Mouse (Mus musculus) megakaryocyte-erythroid progenitor cell, adult 5 weeks (primary cell): Measurements from ENCODE around the gene Nudt2. TPM values are rescaled to one million over a fixed set of nuclear protein-coding genes. Genes with fewer than 3 reads are reported as not detected.

Experiments used
- polyA plus RNA-seq: library from polyadenylated mRNA; stranded (reverse); fragments of >175 nt; gene quantifications from 2 replicates; pipeline ENCODE4 v1.2.3, GENCODE M21; 2012

Nudt2 gene
- polyA plus RNA-seq: 6.1 and 6.4 TPM in 2 replicates

DNA sequence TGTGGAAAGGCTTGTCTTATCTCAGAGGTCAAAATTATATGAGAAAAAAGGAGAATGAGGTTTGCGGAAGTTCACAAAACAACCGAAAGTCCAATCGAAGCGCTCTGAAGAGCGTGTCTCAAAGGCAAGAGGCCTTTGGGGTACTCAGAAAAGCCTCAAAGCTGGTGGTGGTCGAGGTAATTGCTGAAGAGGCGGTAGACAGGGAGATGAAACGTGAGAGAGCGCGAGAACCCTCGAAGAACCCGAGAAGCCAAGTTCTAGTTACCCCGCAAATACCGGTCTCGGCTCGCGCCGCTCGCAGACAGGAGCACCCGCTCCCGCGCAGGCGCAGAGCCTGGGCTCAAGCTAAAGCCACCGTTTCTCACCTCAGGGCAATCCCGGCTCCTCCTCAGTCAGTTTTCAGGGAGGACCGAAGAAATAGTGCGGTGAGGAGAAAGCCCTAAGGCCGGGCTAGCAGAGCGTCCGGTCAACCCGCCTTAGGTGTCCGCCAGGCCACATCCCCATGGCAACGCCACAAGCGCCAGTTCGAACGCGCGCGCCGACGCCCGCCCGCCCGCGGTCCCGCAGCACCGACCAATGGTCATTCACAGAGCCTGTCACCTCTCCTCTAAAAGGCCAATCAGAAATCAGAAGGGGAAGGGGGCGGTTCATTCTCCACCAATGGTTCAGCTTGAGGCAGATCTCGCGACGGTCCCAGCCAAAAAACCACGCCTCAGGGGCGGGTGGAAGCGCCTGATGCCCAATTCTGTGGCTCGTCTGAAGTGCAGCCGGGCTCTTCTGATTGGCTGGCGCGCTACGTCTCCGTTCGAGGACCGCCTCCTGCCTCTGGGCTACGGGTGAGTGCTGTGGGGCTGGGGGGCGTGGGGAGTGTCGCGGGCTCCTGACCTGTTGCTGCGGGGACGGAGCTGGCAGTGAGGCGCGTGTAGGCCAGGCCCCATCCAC, at the start of gene Nudt2, which contains the start of gene Kif24:
Gene Nudt2 (plus strand): TSS at position 807 of the 942 bp plus-strand sequence.
Gene Kif24 (minus strand): TSS at position 543 of the 942 bp plus-strand sequence.

DNA sequence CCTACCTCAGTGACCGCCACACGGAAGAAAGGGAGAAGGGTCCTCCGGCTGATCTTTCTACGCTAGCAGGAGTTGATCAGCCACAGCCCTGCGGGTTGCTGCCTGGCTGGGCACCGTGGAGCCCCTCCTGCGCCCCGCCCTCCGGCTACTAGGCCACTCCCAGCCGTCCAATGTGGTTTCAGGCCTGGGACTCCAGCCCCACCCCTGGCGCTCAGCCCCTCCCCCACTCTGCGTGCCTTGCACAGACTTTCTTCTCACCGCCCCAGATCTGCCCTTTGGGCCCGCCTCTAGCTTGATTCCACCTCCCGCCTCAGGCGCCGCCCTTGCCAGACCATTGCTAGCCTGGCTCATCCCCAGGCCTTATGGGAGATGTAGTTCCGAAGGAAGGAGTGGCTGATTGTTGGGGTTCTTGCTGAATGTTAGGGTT, 38.0 kb downstream of the Nudt2 start, which contains the start of gene AI464131:
Gene AI464131 (minus strand): TSS at position 91 of the 427 bp plus-strand sequence.

DNA sequence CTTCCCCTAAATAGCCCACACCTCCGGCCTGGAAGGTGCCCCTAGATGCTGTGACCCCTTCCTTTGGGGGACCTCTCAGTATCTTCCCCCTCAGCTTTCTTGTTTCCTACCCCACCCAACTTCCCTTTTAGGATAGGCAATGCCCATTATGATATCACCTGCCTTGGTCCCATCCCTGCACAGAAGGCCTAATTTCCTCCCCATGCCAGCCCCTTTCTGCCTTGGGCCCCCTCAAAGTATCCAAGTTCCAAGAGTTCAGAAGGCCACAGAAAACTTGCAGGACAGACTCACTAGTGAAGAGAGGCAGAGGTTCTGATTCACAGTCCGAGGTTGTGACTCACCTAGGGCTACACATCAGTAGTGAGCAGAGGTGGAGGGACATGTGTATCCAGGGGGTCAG, 52.3 kb downstream of the Nudt2 start, which contains the start of gene 1110017D15Rik:
Gene 1110017D15Rik (minus strand): TSS at position 101 of the 400 bp plus-strand sequence.

Other genes with a start within 250 kb of the Nudt2 start
- 450 and 525 TPM in 2 replicates for gene Ubap2, start 190.0 kb upstream of the Nudt2 start, polyA plus RNA-seq
- gene Dcaf12, start 150.3 kb upstream of the Nudt2 start, polyA plus RNA-seq: 21.3 and 30.6 TPM in 2 replicates
- 38.0 and 58.3 TPM in 2 replicates for gene Ubap1, start 116.2 kb upstream of the Nudt2 start, polyA plus RNA-seq
- gene Kif24, start 264 bp upstream of the Nudt2 start, polyA plus RNA-seq: 1.6 and 2.0 TPM in 2 replicates
- gene AI464131, start 37.9 kb downstream of the Nudt2 start, polyA plus RNA-seq: not detected in 2 replicates
- not detected in 2 replicates for gene 1110017D15Rik, start 52.2 kb downstream of the Nudt2 start, polyA plus RNA-seq
- 7.7 and 8.8 TPM in 2 replicates for gene Fam219a, start 104.4 kb downstream of the Nudt2 start, polyA plus RNA-seq
- gene Dnaic1, start 104.6 kb downstream of the Nudt2 start, polyA plus RNA-seq: not detected in 2 replicates
- gene Enho, start 175.2 kb downstream of the Nudt2 start, polyA plus RNA-seq: 0.40 TPM in 1 of 2 replicates, not detected in the other
- gene Cntfr, start 231.9 kb downstream of the Nudt2 start, polyA plus RNA-seq: 0.04 TPM in 1 of 2 replicates, not detected in the other
- gene Il11ra1, start 234.8 kb downstream of the Nudt2 start, polyA plus RNA-seq: 67.6 and 73.0 TPM in 2 replicates
- gene Rpp25l, start 248.4 kb downstream of the Nudt2 start, polyA plus RNA-seq: 52.4 and 61.5 TPM in 2 replicates